Mouse (Mus musculus): ENCODE results near the gene Dnajc15.

GRCm38 (mm10) chr14:77886941-77887340 is 12.0 kb upstream of the Dnajc15 start:
- TF ChIP-seq POLR2A (IDR thresholded peaks at IDR 0.05; ENCODE audit: borderline replicate concordance, insufficient read depth, low read length) (no peak), CTCF (IDR thresholded peaks at IDR 0.05; ENCODE audit: borderline replicate concordance, insufficient read depth, low read depth, low read length) (no peak)
